Mouse (Mus musculus): ENCODE measurements at regions not wholly inside any gene's neighbourhood (a gene's known extent, or its start where the extent isn't known, plus 50 kb on each side); places are given as distances from the start of the nearest gene placed in this dataset.

DNA sequence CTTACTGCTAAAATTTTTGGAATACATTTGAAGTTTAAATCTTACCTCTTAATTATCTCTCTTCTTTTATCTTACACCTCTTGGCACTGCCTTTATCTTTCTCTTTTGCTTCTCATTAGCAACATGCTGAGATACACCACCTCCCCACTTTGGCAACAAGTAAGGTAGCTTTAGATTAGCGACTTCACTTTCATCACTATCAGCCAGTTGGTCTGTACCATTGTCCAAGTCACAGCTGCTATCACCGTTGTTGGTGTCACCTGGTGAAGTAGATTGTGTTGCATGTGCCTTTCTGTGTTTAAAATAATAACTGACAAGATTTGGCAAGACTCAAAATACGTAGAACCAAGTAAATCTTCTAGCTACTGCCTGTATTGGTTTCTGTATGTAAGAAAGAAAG is 513.0 kb downstream of the Cetn3 start:
- no peak overlapping the region for H3K4me2 ChIP-seq
- H3K4me3 ChIP-seq: no peak overlapping the region
- H3K36me3 ChIP-seq: no peaks in the 10 kb centered on the region
- no peak for ATAC-seq (ENCODE audit: borderline replicate concordance, extremely low read depth, low FRiP score, low TSS enrichment)
- no peaks in the 10 kb centered on the region for H3K27me3 ChIP-seq
- H3K9me3 ChIP-seq: no peaks in the 10 kb centered on the region
- H3K9ac ChIP-seq: no peak overlapping the region
- WGBS: 31% methylated on average over 3 of the region's 3 CpGs
- H3K4me1 ChIP-seq: no peaks in the 10 kb centered on the region
- no peak overlapping the region for H3K27ac ChIP-seq

DNA sequence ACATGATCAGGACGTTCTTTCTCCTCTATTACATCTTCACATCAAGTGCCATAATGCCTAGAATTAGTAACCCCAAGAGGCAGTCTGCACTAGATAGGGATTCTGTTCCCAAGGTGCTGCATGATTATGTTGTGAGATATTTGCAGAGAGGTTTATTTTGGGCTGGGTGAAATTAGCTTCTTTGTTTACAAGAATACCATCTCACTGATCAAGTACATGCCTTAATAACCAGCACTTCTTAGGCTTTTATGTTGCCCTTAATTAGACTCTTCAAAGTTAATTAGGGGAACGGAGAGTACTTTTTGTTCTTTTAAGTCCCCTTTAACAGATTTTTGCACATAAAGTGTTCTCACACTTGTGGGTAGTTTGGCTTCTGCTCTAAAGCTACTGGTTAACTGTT is 521.4 kb downstream of the Cetn3 start:
- ATAC-seq (ENCODE audit: borderline replicate concordance, extremely low read depth, low FRiP score, low TSS enrichment): no peak
- no peak overlapping the region for H3K4me2 ChIP-seq
- H3K27ac ChIP-seq: no peak overlapping the region
- H3K9me3 ChIP-seq: no peaks in the 10 kb centered on the region
- no peak overlapping the region for H3K9ac ChIP-seq
- H3K4me3 ChIP-seq: no peak overlapping the region
- WGBS: 46% methylated on average over 2 of the region's 2 CpGs
- H3K4me1 ChIP-seq: no peaks in the 10 kb centered on the region
- H3K27me3 ChIP-seq: no peaks in the 10 kb centered on the region
- no peaks in the 10 kb centered on the region for H3K36me3 ChIP-seq

DNA sequence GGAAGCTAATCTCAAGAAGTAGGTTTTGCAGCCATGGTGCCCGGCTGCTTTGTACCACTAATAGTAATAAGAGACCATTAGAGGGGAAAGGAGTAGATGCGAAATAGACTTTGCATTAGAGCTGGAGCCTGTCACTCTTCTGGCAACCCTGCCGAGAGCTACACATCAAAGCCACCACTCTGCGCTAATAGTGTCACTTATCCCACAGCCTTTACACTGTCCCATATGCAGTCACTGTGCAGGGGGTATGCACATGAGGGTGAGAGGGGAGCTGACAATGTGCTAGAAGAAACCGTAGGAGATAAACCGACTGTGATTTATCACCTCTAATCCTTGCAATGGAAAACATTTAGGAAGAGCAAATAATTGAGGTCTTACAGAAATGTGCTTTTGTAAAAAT is 522.2 kb downstream of the Cetn3 start:
- H3K27ac ChIP-seq: no peak overlapping the region
- no peaks in the 10 kb centered on the region for H3K9me3 ChIP-seq
- no peaks in the 10 kb centered on the region for H3K36me3 ChIP-seq
- H3K4me3 ChIP-seq: no peak overlapping the region
- ATAC-seq (ENCODE audit: borderline replicate concordance, extremely low read depth, low FRiP score, low TSS enrichment): no peak
- no peak overlapping the region for H3K9ac ChIP-seq
- no peak overlapping the region for H3K4me2 ChIP-seq
- WGBS: 31% methylated on average over 6 of the region's 6 CpGs
- H3K27me3 ChIP-seq: no peaks in the 10 kb centered on the region
- no peaks in the 10 kb centered on the region for H3K4me1 ChIP-seq

DNA sequence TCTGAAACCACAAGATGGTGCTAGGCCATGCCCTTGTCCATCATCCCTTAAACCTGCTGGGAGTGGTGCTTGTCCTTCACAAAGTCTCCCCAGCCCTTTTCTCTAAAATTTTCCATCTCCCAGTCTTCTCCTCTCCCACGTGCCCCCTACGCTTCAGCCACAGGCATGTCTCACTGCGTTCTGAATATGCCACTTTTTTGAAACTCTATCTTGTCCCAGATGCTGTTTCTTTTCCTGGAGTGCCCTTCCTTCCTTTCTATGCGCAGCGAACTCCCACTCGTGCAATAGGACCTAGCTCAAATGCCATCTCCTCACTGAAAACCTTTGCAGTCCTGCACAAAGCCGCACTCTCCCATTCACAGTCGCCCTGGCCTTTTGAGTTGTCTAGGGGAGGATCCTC is 525.5 kb downstream of the Cetn3 start:
- Histone ChIP-seq H3K9ac (no peak overlapping the region), H3K9me3 (no peaks in the 10 kb centered on the region; the same call in 1 of the 2 replicates), H3K27ac (no peak overlapping the region), H3K27me3 (no peaks in the 10 kb centered on the region), H3K4me1 (no peaks in the 10 kb centered on the region), H3K4me3 (no peak overlapping the region), H3K36me3 (no peaks in the 10 kb centered on the region), H3K4me2 (no peak overlapping the region)
- 87% methylated on average over 8 of the region's 8 CpGs for WGBS
- ATAC-seq (ENCODE audit: borderline replicate concordance, extremely low read depth, low FRiP score, low TSS enrichment): no peak

DNA sequence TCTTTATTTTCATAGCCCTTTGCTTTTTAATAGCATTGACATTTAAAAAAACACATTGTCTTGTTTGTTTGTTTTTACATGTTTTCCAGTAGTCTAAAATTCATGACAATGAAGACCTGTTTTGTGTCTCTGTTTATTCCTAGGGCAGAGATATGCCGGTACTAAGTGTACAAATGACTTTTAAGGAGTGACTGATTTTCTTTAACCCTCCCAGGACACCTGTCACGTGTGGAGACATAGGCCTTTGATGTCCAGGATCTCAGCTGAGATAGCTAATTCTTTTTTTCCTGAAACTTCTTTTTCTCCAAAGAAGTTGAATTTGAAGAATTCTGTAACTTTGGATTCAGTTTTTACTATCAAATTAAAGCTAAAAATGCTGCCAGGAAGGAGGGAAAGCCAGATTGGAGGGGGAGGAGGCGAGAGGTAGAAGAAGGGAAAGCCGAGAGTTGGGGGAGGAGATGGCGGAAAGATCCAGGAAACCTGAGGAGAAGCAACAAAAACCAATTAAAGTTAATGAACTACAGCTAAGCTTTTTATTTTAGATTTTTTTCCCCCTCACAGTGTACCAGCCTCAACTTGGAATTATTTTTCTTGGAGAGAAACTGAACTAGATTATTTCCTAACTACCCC is 533.8 kb downstream of the Cetn3 start:
- ATAC-seq (ENCODE audit: borderline replicate concordance, extremely low read depth, low FRiP score, low TSS enrichment): no peak; the same call in 1 of the 2 replicates
- Histone ChIP-seq H3K9me3 (no peaks in the 10 kb centered on the region; the same call in 1 of the 2 replicates), H3K4me1 (0 out of 2 replicates have a peak, but pooled peaks cover 2% of the 10 kb centered on the region), H3K27me3 (no peaks in the 10 kb centered on the region), H3K9ac (no peak overlapping the region), H3K27ac (peak overlapping the region; percentile 16; the same call in 1 of the 2 replicates), H3K36me3 (no peaks in the 10 kb centered on the region), H3K4me3 (no peak overlapping the region), H3K4me2 (no peak overlapping the region)
- 52% methylated on average over 5 of the region's 5 CpGs for WGBS

DNA sequence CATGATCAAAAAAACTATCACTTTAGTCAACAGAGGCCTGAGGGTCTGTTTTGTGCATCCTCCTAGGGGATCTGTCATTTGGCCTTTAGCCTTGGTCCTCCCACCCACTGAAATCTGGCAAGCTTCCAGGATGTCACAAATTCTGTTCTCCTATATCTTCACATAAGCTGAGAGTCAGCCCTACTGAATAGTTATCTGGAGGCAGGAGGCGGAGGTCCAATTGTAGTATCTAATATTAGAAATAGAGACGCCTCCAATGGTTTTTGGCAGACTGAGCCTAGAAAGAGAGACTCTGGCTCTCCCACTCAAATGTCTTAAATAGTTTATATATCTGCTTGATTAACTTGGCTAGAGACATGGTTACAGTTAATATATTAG is 534.3 kb downstream of the Cetn3 start:
- WGBS: 43% methylated on average over 2 of the region's 2 CpGs

DNA sequence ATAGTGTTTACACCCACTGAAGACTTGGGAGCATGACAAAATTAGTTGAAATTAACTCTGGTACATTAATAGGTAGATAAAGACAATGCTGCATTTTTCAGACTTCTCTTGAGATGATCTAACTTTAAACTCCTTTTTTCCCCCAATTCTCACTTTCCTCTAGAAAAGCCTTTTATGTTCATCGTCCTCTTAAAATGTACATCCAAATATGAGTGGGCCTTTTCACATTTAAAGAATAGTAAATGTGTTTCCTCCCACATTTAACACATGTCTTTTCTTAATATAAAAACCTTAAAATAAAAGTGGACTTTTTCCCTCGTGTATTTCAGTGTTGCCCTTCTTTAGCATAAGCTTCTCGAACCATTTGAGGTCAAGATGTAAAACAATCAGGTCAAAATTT is 535.5 kb downstream of the Cetn3 start:
- Histone ChIP-seq H3K36me3 (no peaks in the 10 kb centered on the region), H3K4me3 (no peak overlapping the region), H3K27ac (no peak overlapping the region; the same call in 1 of the 2 replicates), H3K27me3 (no peaks in the 10 kb centered on the region), H3K4me2 (no peak overlapping the region), H3K9me3 (no peaks in the 10 kb centered on the region), H3K9ac (no peak overlapping the region), H3K4me1 (0 out of 2 replicates have a peak, but pooled peaks cover 2% of the 10 kb centered on the region)
- ATAC-seq (ENCODE audit: borderline replicate concordance, extremely low read depth, low FRiP score, low TSS enrichment): no peak
- 51% methylated on average over 3 of the region's 3 CpGs for WGBS

More for the DNA sequence above, 534.3 kb downstream of the Cetn3 start:
- Histone ChIP-seq H3K36me3 (no peaks in the 10 kb centered on the region), H3K4me2 (no peak overlapping the region), H3K4me1 (0 out of 2 replicates have a peak, but pooled peaks cover 2% of the 10 kb centered on the region), H3K27ac (peak overlapping the region; percentile 16; the same call in 1 of the 2 replicates), H3K9ac (no peak overlapping the region), H3K4me3 (no peak overlapping the region), H3K9me3 (no peaks in the 10 kb centered on the region), H3K27me3 (no peaks in the 10 kb centered on the region)
- ATAC-seq (ENCODE audit: borderline replicate concordance, extremely low read depth, low FRiP score, low TSS enrichment): peak; percentile 91

DNA sequence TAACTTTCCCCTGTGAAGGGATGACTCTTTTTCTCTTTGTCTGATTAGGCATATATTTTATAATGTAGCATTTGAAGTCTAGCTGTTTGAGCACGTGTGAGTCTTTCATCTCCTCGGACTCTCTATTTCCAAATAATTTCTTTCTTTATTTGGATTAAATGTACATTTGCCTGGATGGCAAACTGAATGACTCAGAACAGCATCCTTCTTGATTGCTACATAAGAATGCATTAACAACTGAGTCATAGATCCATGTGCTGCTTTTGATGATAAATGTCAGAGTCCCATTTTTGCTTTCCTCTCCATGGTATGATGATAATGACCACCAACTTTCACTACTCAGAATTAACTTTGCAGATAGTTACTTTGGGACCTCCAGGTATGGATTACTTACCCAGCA is 571.5 kb downstream of the Cetn3 start:
- H3K27ac ChIP-seq: no peak overlapping the region
- no peaks in the 10 kb centered on the region for H3K36me3 ChIP-seq
- no peaks in the 10 kb centered on the region for H3K27me3 ChIP-seq
- no peak overlapping the region for H3K4me3 ChIP-seq
- ATAC-seq (ENCODE audit: borderline replicate concordance, extremely low read depth, low FRiP score, low TSS enrichment): no peak
- H3K9me3 ChIP-seq: no peaks in the 10 kb centered on the region
- no peak overlapping the region for H3K4me2 ChIP-seq
- WGBS: 84% methylated on average over 2 of the region's 2 CpGs
- no peaks in the 10 kb centered on the region for H3K4me1 ChIP-seq
- no peak overlapping the region for H3K9ac ChIP-seq

DNA sequence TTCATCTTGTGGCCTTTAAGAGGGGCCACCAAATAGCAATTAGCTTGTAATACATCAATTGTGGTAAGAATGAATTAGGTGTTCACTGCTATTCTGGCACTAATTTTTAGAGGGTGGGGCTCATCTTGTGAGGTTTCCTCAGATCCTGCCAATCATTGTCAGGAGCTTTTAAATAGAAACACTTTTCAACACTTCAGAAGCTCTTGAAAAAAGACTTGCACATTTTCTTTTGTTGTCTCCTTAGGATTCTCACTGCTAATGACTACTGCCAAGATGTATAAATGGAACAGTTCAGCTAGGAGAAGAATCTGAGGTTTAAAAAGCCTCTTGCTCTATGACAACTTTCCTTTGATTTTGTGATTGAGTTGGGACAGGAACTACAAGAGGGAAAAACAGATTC is 572.4 kb downstream of the Cetn3 start:
- Histone ChIP-seq H3K27me3 (no peaks in the 10 kb centered on the region), H3K9ac (no peak overlapping the region), H3K9me3 (no peaks in the 10 kb centered on the region), H3K27ac (no peak overlapping the region), H3K4me2 (no peak overlapping the region), H3K36me3 (no peaks in the 10 kb centered on the region), H3K4me1 (no peaks in the 10 kb centered on the region), H3K4me3 (no peak overlapping the region)
- ATAC-seq (ENCODE audit: borderline replicate concordance, extremely low read depth, low FRiP score, low TSS enrichment): no peak

DNA sequence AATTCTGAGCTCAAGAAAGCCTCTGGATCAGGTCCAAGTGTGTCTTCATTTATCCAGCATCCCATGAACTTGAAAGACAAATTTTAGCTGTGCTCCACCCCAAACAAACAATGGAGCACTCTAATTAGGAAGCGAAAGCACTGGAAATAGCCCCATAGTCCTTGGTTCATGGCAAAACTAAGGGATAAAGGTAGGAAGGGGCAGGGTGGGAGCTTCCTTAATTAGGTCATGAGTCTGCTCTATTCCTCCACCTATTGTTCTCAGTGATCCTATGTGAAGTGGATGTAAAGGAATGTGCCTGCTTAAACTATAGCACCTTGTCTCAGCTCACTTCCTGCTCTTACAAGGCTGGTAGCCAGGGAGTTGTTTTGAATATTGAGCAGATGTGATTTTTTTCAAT is 576.6 kb downstream of the Cetn3 start:
- H3K9me3 ChIP-seq: no peaks in the 10 kb centered on the region
- H3K27ac ChIP-seq: no peak overlapping the region
- H3K4me3 ChIP-seq: no peak overlapping the region
- H3K27me3 ChIP-seq: no peaks in the 10 kb centered on the region
- no peaks in the 10 kb centered on the region for H3K36me3 ChIP-seq
- no peak overlapping the region for H3K4me2 ChIP-seq
- no peak for ATAC-seq (ENCODE audit: borderline replicate concordance, extremely low read depth, low FRiP score, low TSS enrichment)
- no peaks in the 10 kb centered on the region for H3K4me1 ChIP-seq
- no peak overlapping the region for H3K9ac ChIP-seq
- WGBS: 59% methylated on average over 1 of the region's 1 CpGs

DNA sequence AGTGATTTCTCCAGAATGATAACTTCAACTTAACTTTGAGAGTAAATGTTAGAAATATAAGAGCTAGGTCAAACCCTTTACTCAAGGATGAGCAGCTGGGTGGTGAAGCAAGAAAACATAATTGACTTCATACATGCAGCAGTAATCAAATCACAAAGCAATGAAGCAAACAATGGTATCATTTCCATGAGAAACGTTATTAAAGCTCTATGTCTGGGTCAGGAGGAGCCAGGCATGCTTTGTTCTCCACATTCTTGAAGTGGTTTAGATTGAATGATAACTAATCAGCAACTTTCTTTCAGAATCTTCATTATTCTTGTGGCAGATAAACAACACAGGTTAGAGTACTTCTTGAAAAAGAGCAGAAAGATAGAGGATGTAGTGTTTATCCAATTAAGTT is 577.8 kb downstream of the Cetn3 start:
- ATAC-seq (ENCODE audit: borderline replicate concordance, extremely low read depth, low FRiP score, low TSS enrichment): no peak
- Histone ChIP-seq H3K9me3 (no peaks in the 10 kb centered on the region), H3K4me1 (no peaks in the 10 kb centered on the region), H3K9ac (no peak overlapping the region), H3K4me3 (no peak overlapping the region), H3K27ac (no peak overlapping the region), H3K36me3 (no peaks in the 10 kb centered on the region), H3K4me2 (no peak overlapping the region), H3K27me3 (no peaks in the 10 kb centered on the region)
- 17% methylated on average over 1 of the region's 1 CpGs for WGBS

DNA sequence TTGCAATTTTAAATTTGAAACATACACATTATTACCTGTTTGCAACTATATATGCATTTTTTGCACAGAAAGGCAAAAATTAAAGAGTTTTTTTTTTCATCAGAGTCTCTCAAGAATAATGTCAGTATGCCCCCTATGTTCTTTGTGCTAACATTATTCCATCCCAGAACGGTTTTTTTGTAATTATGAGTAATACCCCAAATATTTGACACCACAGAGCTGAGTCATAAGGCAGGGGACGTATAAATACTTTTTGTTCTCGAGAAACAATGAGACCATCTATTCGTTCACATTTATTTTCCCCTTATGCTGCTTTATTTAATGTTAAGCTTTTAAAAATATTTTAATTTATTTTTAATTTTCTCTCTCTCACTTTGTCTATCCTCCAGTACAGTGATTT is 578.5 kb downstream of the Cetn3 start:
- no peak for ATAC-seq (ENCODE audit: borderline replicate concordance, extremely low read depth, low FRiP score, low TSS enrichment)
- Histone ChIP-seq H3K4me3 (no peak overlapping the region), H3K27me3 (no peaks in the 10 kb centered on the region), H3K9me3 (no peaks in the 10 kb centered on the region), H3K27ac (no peak overlapping the region), H3K36me3 (no peaks in the 10 kb centered on the region), H3K9ac (no peak overlapping the region), H3K4me2 (no peak overlapping the region), H3K4me1 (no peaks in the 10 kb centered on the region)
- 65% methylated on average over 4 of the region's 4 CpGs for WGBS

DNA sequence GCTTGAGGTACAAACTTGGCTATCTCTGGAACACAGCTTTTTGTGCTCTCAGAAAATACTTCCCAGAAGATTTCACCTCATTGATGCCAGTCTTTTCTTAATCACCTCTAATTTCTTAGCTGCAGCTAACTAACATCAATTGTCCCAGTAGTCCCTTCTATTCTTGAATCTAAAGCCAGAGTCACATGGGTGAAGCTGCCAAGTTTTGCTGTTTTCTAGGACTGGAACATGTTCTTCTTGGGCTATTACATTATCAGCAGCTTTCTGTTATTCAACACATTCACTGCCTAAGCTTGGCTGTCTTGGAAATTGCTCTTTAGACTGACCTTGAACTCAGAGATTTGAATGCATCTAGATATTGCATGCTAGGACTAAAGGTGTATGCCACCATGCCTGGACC is 583.9 kb downstream of the Cetn3 start:
- Histone ChIP-seq H3K9me3 (no peaks in the 10 kb centered on the region), H3K4me3 (no peak overlapping the region), H3K4me1 (no peaks in the 10 kb centered on the region), H3K9ac (no peak overlapping the region), H3K27me3 (no peaks in the 10 kb centered on the region), H3K27ac (no peak overlapping the region), H3K4me2 (no peak overlapping the region), H3K36me3 (no peaks in the 10 kb centered on the region)
- ATAC-seq (ENCODE audit: borderline replicate concordance, extremely low read depth, low FRiP score, low TSS enrichment): no peak
